Mouse (Mus musculus) stomach, postnatal 0 days (tissue): ENCODE results near the gene Haspin. TPM values are rescaled to one million over a fixed set of nuclear protein-coding genes. Genes with fewer than 3 reads are reported as not detected.

Experiments used
- ATAC-seq: fragments of 200-750 bp; cut with Nextera tagmentation; 2 replicates; pipeline ENCODE4 v1.8.0; 2017; ENCODE audit not compliant: low FRiP score, low TSS enrichment
- DNase-seq: peaks from one replicate; pipeline ENCODE4 v3.0.0-alpha.2; 2016; ENCODE audit warnings: low spot score
- H3K27ac ChIP-seq: fragments of 300-500 bp; sonication (generic); replicated peaks from 2 replicates; pipeline ENCODE4 v1.5.1; 2014; ENCODE audit warnings: mild to moderate bottlenecking, control low read depth
- H3K27me3 ChIP-seq: fragments of 300-500 bp; sonication (generic); 2 replicates; pipeline ENCODE4 v1.6.1; 2014; ENCODE audit warnings: low read length; ENCODE audit not compliant: control insufficient read depth, insufficient read depth
- H3K36me3 ChIP-seq: fragments of 300-500 bp; sonication (generic); 2 replicates; pipeline ENCODE4 v1.6.1; 2014; ENCODE audit warnings: low read length, mixed read lengths; ENCODE audit not compliant: control insufficient read depth, insufficient read depth
- H3K4me1 ChIP-seq: fragments of 300-500 bp; sonication (generic); replicated peaks from 2 replicates; pipeline ENCODE4 v1.6.1; 2014; ENCODE audit warnings: antibody characterized with exemption; ENCODE audit not compliant: control insufficient read depth, insufficient read depth
- H3K4me2 ChIP-seq: fragments of 300-500 bp; sonication (generic); replicated peaks from 2 replicates; pipeline ENCODE4 v1.6.1; 2014; ENCODE audit warnings: low read depth, mild to moderate bottlenecking, control low read depth, moderate library complexity
- H3K4me3 ChIP-seq: fragments of 300-500 bp; sonication (generic); 2 replicates; pipeline ENCODE4 v1.5.1; 2014; ENCODE audit warnings: low read depth, low read length, control low read depth
- H3K9ac ChIP-seq: fragments of 300-500 bp; sonication (generic); 2 replicates; pipeline ENCODE4 v1.6.1; 2014; ENCODE audit warnings: mild to moderate bottlenecking, low read length, control low read depth, mixed read lengths
- H3K9me3 ChIP-seq: fragments of 300-500 bp; sonication (generic); 2 replicates; pipeline ENCODE4 v1.6.1; 2016; ENCODE audit warnings: low read length; ENCODE audit not compliant: control insufficient read depth
- CTCF ChIP-seq: IDR thresholded peaks from 2 replicates; pipeline ENCODE4 v1.5.1; 2016; ENCODE audit warnings: antibody characterized with exemption, low read depth, mild to moderate bottlenecking, moderate library complexity
- EP300 ChIP-seq: optimal IDR thresholded peaks from 2 replicates; pipeline ENCODE3; 2016; ENCODE audit warnings: antibody characterized with exemption
- WGBS: fragments of 180-500 bp; shearing (Covaris S2); extraction: QIAGEN DNeasy Blood & Tissue Kit; methylation state at CpG from one replicate; pipeline ENCODE4 v1.1.7; 2014; 5-methylcytosine and 5-hydroxymethylcytosine counted together
- polyA plus RNA-seq: library from polyadenylated mRNA; unstranded; fragments of >200 nt; fragmentation: Nextera tagmentation; extraction: Ambion mirVana; gene quantifications from 2 replicates; pipeline ENCODE4 v1.2.1, GENCODE M21; 2015

Haspin gene
- polyA plus RNA-seq, 1 experiment from 2014 or later: 3.6 TPM

GRCm38 (mm10) chr11:73099976-73100750 lies 37.9 kb downstream of the Haspin start:
- 68% methylated on average over 14 of the region's 14 CpGs for WGBS
- Histone ChIP-seq H3K9ac (no peak overlapping the region), H3K4me2 (no peak overlapping the region), H3K4me1 (no peaks in the 10 kb centered on the region), H3K36me3 (no peaks in the 10 kb centered on the region), H3K9me3 (no peaks in the 10 kb centered on the region), H3K27me3 (no peaks in the 10 kb centered on the region), H3K27ac (no peak overlapping the region), H3K4me3 (no peak overlapping the region)
- no peak for DNase-seq
- ATAC-seq: no peak
- TF ChIP-seq EP300 (no peak), CTCF (no peak)

- no peaks in the 10 kb centered on the region for H3K9me3 ChIP-seq
- H3K27ac ChIP-seq: no peak overlapping the region
- no peak overlapping the region for H3K9ac ChIP-seq
- no peak for ATAC-seq
- no peaks in the 10 kb centered on the region for H3K36me3 ChIP-seq
- WGBS: 60% methylated on average over 5 of the region's 5 CpGs
- no peak for TF ChIP-seq EP300
- no peak for TF ChIP-seq CTCF
- H3K4me2 ChIP-seq: no peak overlapping the region
- no peak for DNase-seq
- no peak overlapping the region for H3K4me3 ChIP-seq
- H3K27me3 ChIP-seq: no peaks in the 10 kb centered on the region
- no peaks in the 10 kb centered on the region for H3K4me1 ChIP-seq
Measured at GRCm38 (mm10) chr11:73098860-73099259, 39.2 kb downstream of the Haspin start.

- DNase-seq (no peak), ATAC-seq (no peak)
- Histone ChIP-seq H3K27me3 (no peaks in the 10 kb centered on the region), H3K9me3 (no peaks in the 10 kb centered on the region), H3K4me1 (no peaks in the 10 kb centered on the region), H3K36me3 (no peaks in the 10 kb centered on the region), H3K9ac (no peak overlapping the region), H3K4me2 (no peak overlapping the region), H3K27ac (no peak overlapping the region), H3K4me3 (no peak overlapping the region)
- 67% methylated on average over 11 of the region's 11 CpGs for WGBS
- no peak for TF ChIP-seq CTCF
- no peak for TF ChIP-seq EP300
Measured at GRCm38 (mm10) chr11:73094231-73094995, 43.7 kb downstream of the Haspin start.

- H3K27ac ChIP-seq: no peak overlapping the region
- no peak overlapping the region for H3K4me2 ChIP-seq
- 66% methylated on average over 7 of the region's 7 CpGs for WGBS
- DNase-seq (no peak), ATAC-seq (no peak)
- no peak for TF ChIP-seq EP300
- TF ChIP-seq CTCF: no peak
- no peak overlapping the region for H3K4me3 ChIP-seq
- no peak overlapping the region for H3K9ac ChIP-seq
- no peaks in the 10 kb centered on the region for H3K27me3 ChIP-seq
- no peaks in the 10 kb centered on the region for H3K4me1 ChIP-seq
- no peaks in the 10 kb centered on the region for H3K36me3 ChIP-seq
- no peaks in the 10 kb centered on the region for H3K9me3 ChIP-seq
Measured at GRCm38 (mm10) chr11:73092877-73093276, 45.2 kb downstream of the Haspin start.

GRCm38 (mm10) chr11:73092057-73092456 lies 46.0 kb downstream of the Haspin start:
- WGBS: 73% methylated on average over 4 of the region's 4 CpGs

GRCm38 (mm10) chr11:73090826-73091225 lies 47.3 kb downstream of the Haspin start:
- 83% methylated on average over 2 of the region's 2 CpGs for WGBS

More at GRCm38 (mm10) chr11:73092057-73092456, 46.0 kb downstream of the Haspin start:
- DNase-seq: no peak
- Histone ChIP-seq H3K4me2 (no peak overlapping the region), H3K4me1 (no peaks in the 10 kb centered on the region), H3K36me3 (no peaks in the 10 kb centered on the region), H3K4me3 (no peak overlapping the region), H3K27me3 (no peaks in the 10 kb centered on the region), H3K27ac (no peak overlapping the region), H3K9ac (no peak overlapping the region), H3K9me3 (no peaks in the 10 kb centered on the region)
- TF ChIP-seq EP300: no peak
- no peak for TF ChIP-seq CTCF
- no peak for ATAC-seq

More at GRCm38 (mm10) chr11:73090826-73091225, 47.3 kb downstream of the Haspin start:
- ATAC-seq (no peak), DNase-seq (no peak)
- Histone ChIP-seq H3K27ac (no peak overlapping the region), H3K9me3 (no peaks in the 10 kb centered on the region), H3K4me1 (no peaks in the 10 kb centered on the region), H3K4me2 (no peak overlapping the region), H3K4me3 (no peak overlapping the region), H3K9ac (no peak overlapping the region), H3K36me3 (no peaks in the 10 kb centered on the region), H3K27me3 (no peaks in the 10 kb centered on the region)
- TF ChIP-seq CTCF (no peak), EP300 (no peak)
